Mouse (Mus musculus) heart, embryonic 12.5 days (tissue): ENCODE results near the gene Eci2. TPM values are rescaled to one million over a fixed set of nuclear protein-coding genes. Genes with fewer than 3 reads are reported as not detected.

Experiments used
- ATAC-seq: fragments of 200-750 bp; cut with Nextera tagmentation; 2 replicates; pipeline ENCODE4 v1.8.0; 2017; ENCODE audit warnings: moderate TSS enrichment, moderate library complexity; ENCODE audit not compliant: insufficient number of reproducible peaks, low FRiP score
- H3K27ac ChIP-seq: fragments of 300-500 bp; sonication (generic); 2 replicates; pipeline ENCODE4 v1.5.1; 2016; ENCODE audit warnings: mild to moderate bottlenecking, moderate library complexity; ENCODE audit not compliant: poor library complexity, severe bottlenecking
- H3K27me3 ChIP-seq: fragments of 300-500 bp; sonication (generic); replicated peaks from 2 replicates; pipeline ENCODE4 v1.6.1; 2016; ENCODE audit warnings: mild to moderate bottlenecking, moderate library complexity
- H3K36me3 ChIP-seq: fragments of 300-500 bp; sonication (generic); 2 replicates; pipeline ENCODE4 v1.6.1; 2016; ENCODE audit warnings: mild to moderate bottlenecking, moderate library complexity
- H3K4me1 ChIP-seq: fragments of 300-500 bp; sonication (generic); replicated peaks from 2 replicates; pipeline ENCODE4 v1.6.1; 2016; ENCODE audit warnings: mild to moderate bottlenecking
- H3K4me2 ChIP-seq: fragments of 300-500 bp; sonication (generic); 2 replicates; pipeline ENCODE4 v1.6.1; 2016; ENCODE audit warnings: mild to moderate bottlenecking, moderate library complexity
- H3K4me3 ChIP-seq: fragments of 300-500 bp; sonication (generic); 2 replicates; pipeline ENCODE4 v1.5.1; 2016; ENCODE audit warnings: mild to moderate bottlenecking
- H3K9ac ChIP-seq: fragments of 300-500 bp; sonication (generic); 2 replicates; pipeline ENCODE4 v1.6.1; 2016; ENCODE audit warnings: mild to moderate bottlenecking, moderate library complexity
- H3K9me3 ChIP-seq: fragments of 300-500 bp; sonication (generic); replicated peaks from 2 replicates; pipeline ENCODE4 v1.6.1; 2016; ENCODE audit warnings: mild to moderate bottlenecking, moderate library complexity
- WGBS: fragments of 180-500 bp; shearing (Covaris S2); methylation state at CpG from one replicate; pipeline ENCODE4 v1.1.7; 2016; 5-methylcytosine and 5-hydroxymethylcytosine counted together
- polyA plus RNA-seq: library from polyadenylated mRNA; unstranded; fragments of >200 nt; fragmentation: Nextera tagmentation; extraction: Ambion mirVana; gene quantifications from 2 replicates; pipeline ENCODE4 v1.2.1, GENCODE M21; 2016

Gene Eci2
- 107 and 111 TPM in 2 replicates for polyA plus RNA-seq

- Histone ChIP-seq H3K27ac (no peak within 1 kb of the TSS), H3K4me3 (peak within 1 kb of the TSS; percentile 40), H3K9ac (no peak within 1 kb of the TSS), H3K9me3 (no peaks in the 10 kb centered on the region), H3K4me1 (no peaks in the 10 kb centered on the region), H3K4me2 (peak within 1 kb of the TSS; percentile 55), H3K27me3 (no peaks in the 10 kb centered on the region), H3K36me3 (no peaks in the 10 kb centered on the region)
- ATAC-seq, result no peak
- WGBS, result 5% methylated on average over 6 of the region's 6 CpGs
Observed at GRCm38 (mm10) chr13:35026879-35027278, at the start of gene Eci2. Gene Eci2, minus strand, starts transcription at chr13:35027096.

GRCm38 (mm10) chr13:35074862-35075261 is 48.0 kb upstream of the Eci2 start:
- WGBS, result 47% methylated on average over 1 of the region's 1 CpGs
- Histone ChIP-seq H3K9ac (no peak overlapping the region), H3K27me3 (no peaks in the 10 kb centered on the region), H3K4me3 (no peak overlapping the region), H3K4me2 (no peak overlapping the region), H3K9me3 (no peaks in the 10 kb centered on the region), H3K4me1 (no peaks in the 10 kb centered on the region), H3K27ac (no peak overlapping the region), H3K36me3 (no peaks in the 10 kb centered on the region)
- ATAC-seq, result no peak

GRCm38 (mm10) chr13:35070485-35071472 is 43.9 kb upstream of the Eci2 start:
- H3K27me3 ChIP-seq, result no peaks in the 10 kb centered on the region
- 80% methylated on average over 9 of the region's 9 CpGs for WGBS
- no peaks in the 10 kb centered on the region for H3K4me1 ChIP-seq
- no peak overlapping the region for H3K27ac ChIP-seq
- no peak overlapping the region for H3K9ac ChIP-seq
- no peaks in the 10 kb centered on the region for H3K36me3 ChIP-seq
- H3K9me3 ChIP-seq, result no peaks in the 10 kb centered on the region
- no peak overlapping the region for H3K4me2 ChIP-seq
- H3K4me3 ChIP-seq, result no peak overlapping the region
- no peak for ATAC-seq

- 68% methylated on average over 2 of the region's 2 CpGs for WGBS
- H3K9me3 ChIP-seq, result no peaks in the 10 kb centered on the region
- no peak for ATAC-seq
- H3K36me3 ChIP-seq, result no peaks in the 10 kb centered on the region
- no peak overlapping the region for H3K4me3 ChIP-seq
- H3K9ac ChIP-seq, result no peak overlapping the region
- H3K4me2 ChIP-seq, result no peak overlapping the region
- no peak overlapping the region for H3K27ac ChIP-seq
- no peaks in the 10 kb centered on the region for H3K4me1 ChIP-seq
- no peaks in the 10 kb centered on the region for H3K27me3 ChIP-seq
Observed at GRCm38 (mm10) chr13:35067084-35067483, 40.2 kb upstream of the Eci2 start.

- H3K9me3 ChIP-seq, result no peaks in the 10 kb centered on the region
- H3K4me2 ChIP-seq, result no peak overlapping the region
- ATAC-seq, result no peak
- H3K9ac ChIP-seq, result no peak overlapping the region
- no peak overlapping the region for H3K4me3 ChIP-seq
- 73% methylated on average over 2 of the region's 2 CpGs for WGBS
- H3K4me1 ChIP-seq, result no peaks in the 10 kb centered on the region
- no peaks in the 10 kb centered on the region for H3K27me3 ChIP-seq
- H3K36me3 ChIP-seq, result no peaks in the 10 kb centered on the region
- H3K27ac ChIP-seq, result no peak overlapping the region
Observed at GRCm38 (mm10) chr13:35066033-35066432, 39.1 kb upstream of the Eci2 start.

- Histone ChIP-seq H3K9me3 (no peaks in the 10 kb centered on the region), H3K9ac (no peak overlapping the region), H3K27ac (no peak overlapping the region), H3K36me3 (no peaks in the 10 kb centered on the region), H3K4me3 (no peak overlapping the region), H3K27me3 (no peaks in the 10 kb centered on the region), H3K4me2 (no peak overlapping the region), H3K4me1 (no peaks in the 10 kb centered on the region)
- WGBS, result 73% methylated on average over 4 of the region's 4 CpGs
- ATAC-seq, result no peak
Observed at GRCm38 (mm10) chr13:35064381-35064780, 37.5 kb upstream of the Eci2 start.

GRCm38 (mm10) chr13:35058145-35058544 is 31.2 kb upstream of the Eci2 start:
- ATAC-seq, result no peak
- H3K4me3 ChIP-seq, result no peak overlapping the region
- H3K27ac ChIP-seq, result no peak overlapping the region
- 24% methylated on average over 5 of the region's 5 CpGs for WGBS
- H3K27me3 ChIP-seq, result no peaks in the 10 kb centered on the region
- H3K9ac ChIP-seq, result no peak overlapping the region
- no peaks in the 10 kb centered on the region for H3K36me3 ChIP-seq
- no peak overlapping the region for H3K4me2 ChIP-seq
- peaks cover 6% of the 10 kb centered on the region for H3K4me1 ChIP-seq
- H3K9me3 ChIP-seq, result no peaks in the 10 kb centered on the region

GRCm38 (mm10) chr13:35036486-35036885 is 9.6 kb upstream of the Eci2 start:
- no peak for ATAC-seq
- Histone ChIP-seq H3K27ac (no peak overlapping the region), H3K4me2 (no peak overlapping the region), H3K9ac (no peak overlapping the region), H3K4me3 (no peak overlapping the region), H3K4me1 (no peaks in the 10 kb centered on the region), H3K27me3 (no peaks in the 10 kb centered on the region), H3K9me3 (no peaks in the 10 kb centered on the region), H3K36me3 (no peaks in the 10 kb centered on the region)
- WGBS, result 77% methylated on average over 5 of the region's 5 CpGs

GRCm38 (mm10) chr13:35035731-35036130 is 8.8 kb upstream of the Eci2 start:
- Histone ChIP-seq H3K4me1 (no peaks in the 10 kb centered on the region), H3K27me3 (no peaks in the 10 kb centered on the region)
- ATAC-seq, result no peak

GRCm38 (mm10) chr13:35033571-35033970 is 6.7 kb upstream of the Eci2 start:
- H3K36me3 ChIP-seq, result no peaks in the 10 kb centered on the region
- no peaks in the 10 kb centered on the region for H3K27me3 ChIP-seq
- H3K4me3 ChIP-seq, result no peak overlapping the region
- H3K4me2 ChIP-seq, result no peak overlapping the region
- H3K4me1 ChIP-seq, result no peaks in the 10 kb centered on the region
- H3K27ac ChIP-seq, result no peak overlapping the region
- no peak overlapping the region for H3K9ac ChIP-seq
- no peaks in the 10 kb centered on the region for H3K9me3 ChIP-seq
- ATAC-seq, result no peak
- 75% methylated on average over 4 of the region's 4 CpGs for WGBS

More at GRCm38 (mm10) chr13:35035731-35036130, 8.8 kb upstream of the Eci2 start:
- Histone ChIP-seq H3K4me3 (no peak overlapping the region), H3K36me3 (no peaks in the 10 kb centered on the region), H3K27ac (no peak overlapping the region), H3K9ac (no peak overlapping the region), H3K4me2 (no peak overlapping the region), H3K9me3 (no peaks in the 10 kb centered on the region)
- 69% methylated on average over 4 of the region's 4 CpGs for whole genome bisulfite sequencing

- Histone ChIP-seq H3K9ac (no peak overlapping the region), H3K4me3 (no peak overlapping the region), H3K9me3 (no peaks in the 10 kb centered on the region), H3K27ac (no peak overlapping the region), H3K4me2 (no peak overlapping the region), H3K36me3 (no peaks in the 10 kb centered on the region), H3K4me1 (no peaks in the 10 kb centered on the region), H3K27me3 (no peaks in the 10 kb centered on the region)
- 66% methylated on average over 4 of the region's 4 CpGs for WGBS
- no peak for ATAC-seq
Observed at GRCm38 (mm10) chr13:35031684-35032082, 4.8 kb upstream of the Eci2 start.
